Mouse (Mus musculus): ENCODE data around the gene Itm2c.

Itm2c gene

GRCm38 (mm10) chr1:85894231-85894747, at the start of gene Itm2c:
TSS of gene Itm2c (plus strand) at chr1:85894281.
- DNase-seq (ENCODE audit: low read depth, low spot score) = peak; percentile 88

DNA sequence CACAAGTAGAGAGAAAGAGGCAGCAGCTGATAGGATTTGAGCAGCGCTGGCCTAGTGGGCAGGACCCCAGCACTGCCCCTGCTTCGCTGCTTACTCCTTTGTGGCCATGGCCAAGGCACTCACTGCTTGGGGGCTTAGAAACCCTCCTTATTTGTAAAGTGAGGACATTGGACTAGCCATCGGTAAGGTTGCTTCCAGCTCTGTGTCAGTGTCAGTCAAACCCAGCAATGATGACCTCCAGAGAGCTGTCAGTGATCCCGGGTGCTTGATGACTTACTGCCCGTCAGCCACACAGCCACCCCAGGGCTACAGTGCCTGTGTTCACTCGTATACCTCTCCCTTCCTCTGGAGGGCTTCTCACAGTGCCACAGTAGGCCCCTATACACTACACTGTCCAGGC, 49.1 kb upstream of the Itm2c start:
- DNase-seq (ENCODE audit: low read depth, low spot score) = no peak

DNA sequence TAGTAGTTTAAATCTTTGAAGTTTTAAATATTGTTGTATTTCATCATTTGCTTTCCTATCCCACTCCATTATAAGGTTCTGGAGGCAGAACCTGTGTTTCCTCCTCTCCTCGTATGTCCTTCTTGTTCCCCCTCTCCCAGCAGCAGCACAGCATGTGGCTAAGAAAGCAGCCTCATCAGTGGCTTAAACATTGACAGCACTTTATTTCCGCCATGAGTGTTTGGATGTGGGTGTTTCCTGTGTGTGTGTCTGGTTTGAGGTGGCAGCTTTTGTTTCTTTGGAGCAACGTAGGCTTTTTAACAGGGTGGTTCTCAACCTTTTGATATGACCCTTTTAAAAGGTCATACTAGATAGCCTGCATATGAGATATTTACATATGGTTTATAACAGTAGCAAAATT, 48.6 kb upstream of the Itm2c start:
- peak; percentile 50 for DNase-seq (ENCODE audit: low read depth, low spot score)

GRCm38 (mm10) chr1:85849016-85849415, 45.1 kb upstream of the Itm2c start:
- no peak for DNase-seq (ENCODE audit: low read depth, low spot score)

DNA sequence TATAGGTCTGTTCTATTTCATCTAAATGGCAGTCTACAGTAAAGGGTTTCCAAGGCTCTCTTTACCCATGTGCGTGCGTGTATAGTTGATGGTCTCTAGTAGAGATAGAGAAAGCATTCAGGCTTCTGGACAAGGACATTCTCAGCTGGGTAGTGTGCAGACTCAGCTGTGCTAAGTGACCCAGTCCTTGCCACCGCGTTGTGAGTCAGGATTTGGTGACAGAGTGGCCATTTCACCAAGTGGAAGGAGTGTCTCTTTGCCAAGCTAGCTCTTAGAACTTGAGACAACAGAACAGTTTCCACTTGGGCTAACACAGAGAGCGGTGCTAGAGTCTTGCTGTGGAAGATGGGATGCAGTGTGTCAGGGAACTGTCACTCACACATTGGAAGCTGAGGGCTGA, 43.2 kb upstream of the Itm2c start:
- no peak for DNase-seq (ENCODE audit: low read depth, low spot score)

DNA sequence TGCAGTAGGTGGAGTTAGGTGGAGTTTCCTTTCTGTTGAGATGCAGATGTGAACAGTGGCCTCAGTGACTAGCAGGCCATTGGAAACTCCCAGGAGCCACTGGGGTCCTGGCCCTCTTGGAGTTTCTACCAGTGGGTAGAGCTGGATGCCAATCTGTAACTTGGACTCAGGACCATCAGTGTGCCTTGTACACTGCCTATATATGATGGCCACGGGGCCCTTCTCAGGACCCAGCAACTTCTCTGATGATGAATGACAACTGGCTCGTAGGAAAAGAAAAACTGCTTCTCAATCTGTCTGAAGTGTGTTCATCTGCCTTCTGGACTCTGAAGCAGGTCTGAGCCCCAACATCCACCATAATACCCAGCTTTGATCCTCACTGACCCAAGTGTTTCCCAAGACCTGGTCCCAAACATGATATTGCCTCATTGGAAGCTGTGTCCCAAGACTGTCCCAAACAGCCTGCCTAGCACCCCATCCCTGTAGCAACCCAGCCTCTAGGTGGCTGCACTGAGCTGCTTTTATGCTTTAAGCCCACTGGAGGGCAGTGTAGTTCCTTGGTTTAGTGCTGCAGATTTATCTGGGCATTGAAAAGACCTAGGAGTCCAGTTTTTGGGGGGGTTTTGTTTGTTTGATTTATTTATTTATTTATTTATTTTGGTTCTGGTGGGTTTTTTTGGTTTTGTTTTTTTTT, 40.9 kb upstream of the Itm2c start:
- DNase-seq (ENCODE audit: low read depth, low spot score) = peak; percentile 77

- DNase-seq (ENCODE audit: low read depth, low spot score) = no peak
Observed at GRCm38 (mm10) chr1:85853865-85854264, 40.2 kb upstream of the Itm2c start.

- DNase-seq (ENCODE audit: low read depth, low spot score) = no peak
Observed at GRCm38 (mm10) chr1:85854475-85854874, 39.6 kb upstream of the Itm2c start.

- no peak for DNase-seq (ENCODE audit: low read depth, low spot score)
Observed at GRCm38 (mm10) chr1:85856266-85856665, 37.8 kb upstream of the Itm2c start.

DNA sequence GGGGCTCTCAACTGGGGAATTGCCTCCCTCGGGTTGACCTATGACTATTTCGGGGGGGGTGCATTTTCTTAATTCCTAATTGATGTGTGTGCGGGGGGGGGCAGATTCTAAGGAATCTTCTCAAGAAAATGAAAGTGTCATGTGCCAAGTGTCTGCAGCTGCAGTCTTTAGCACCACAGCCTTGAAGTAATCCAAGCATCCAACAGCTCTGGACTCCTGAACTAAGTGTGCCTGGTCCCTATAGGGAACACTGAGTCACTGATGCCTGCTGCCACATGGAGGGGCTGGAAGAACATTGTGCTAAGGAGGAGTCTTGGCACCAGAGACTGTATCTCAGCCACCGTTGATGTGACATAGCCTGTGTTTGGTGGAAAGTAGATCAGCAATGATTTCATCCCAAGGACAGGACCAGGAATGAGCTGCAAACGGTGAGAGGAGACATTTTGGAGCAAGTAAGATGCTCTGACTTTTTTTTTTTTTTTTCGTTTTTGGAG, 36.8 kb upstream of the Itm2c start:
- no peak for DNase-seq (ENCODE audit: low read depth, low spot score)

- DNase-seq (ENCODE audit: low read depth, low spot score) = no peak
Observed at GRCm38 (mm10) chr1:85864383-85864782, 29.7 kb upstream of the Itm2c start.

- DNase-seq (ENCODE audit: low read depth, low spot score) = no peak
Observed at GRCm38 (mm10) chr1:85870001-85870400, 24.1 kb upstream of the Itm2c start.

- no peak for DNase-seq (ENCODE audit: low read depth, low spot score)
Observed at GRCm38 (mm10) chr1:85870546-85870945, 23.5 kb upstream of the Itm2c start.

- DNase-seq (ENCODE audit: low read depth, low spot score) = no peak
Observed at GRCm38 (mm10) chr1:85882003-85882402, 12.1 kb upstream of the Itm2c start.

DNA sequence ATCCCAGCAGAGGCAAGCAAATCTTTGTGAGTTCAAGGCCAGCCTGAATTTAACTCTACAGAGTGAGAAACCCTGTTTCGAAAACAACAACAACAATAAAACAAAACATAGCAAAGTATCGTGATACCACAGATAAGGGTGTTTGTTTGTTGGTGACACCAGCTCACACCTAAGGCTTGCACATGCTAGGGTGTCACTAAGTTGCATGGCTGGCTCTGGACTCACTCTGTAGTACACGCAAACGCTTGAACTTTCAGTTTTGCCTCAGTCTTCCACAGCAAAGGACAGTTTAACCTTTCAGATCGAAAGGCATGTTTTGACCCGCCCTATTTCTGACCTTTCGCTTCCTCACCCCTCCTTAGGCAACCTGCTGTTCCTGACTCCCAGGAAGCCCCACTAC, 6.9 kb upstream of the Itm2c start:
- DNase-seq (ENCODE audit: low read depth, low spot score) = no peak

DNA sequence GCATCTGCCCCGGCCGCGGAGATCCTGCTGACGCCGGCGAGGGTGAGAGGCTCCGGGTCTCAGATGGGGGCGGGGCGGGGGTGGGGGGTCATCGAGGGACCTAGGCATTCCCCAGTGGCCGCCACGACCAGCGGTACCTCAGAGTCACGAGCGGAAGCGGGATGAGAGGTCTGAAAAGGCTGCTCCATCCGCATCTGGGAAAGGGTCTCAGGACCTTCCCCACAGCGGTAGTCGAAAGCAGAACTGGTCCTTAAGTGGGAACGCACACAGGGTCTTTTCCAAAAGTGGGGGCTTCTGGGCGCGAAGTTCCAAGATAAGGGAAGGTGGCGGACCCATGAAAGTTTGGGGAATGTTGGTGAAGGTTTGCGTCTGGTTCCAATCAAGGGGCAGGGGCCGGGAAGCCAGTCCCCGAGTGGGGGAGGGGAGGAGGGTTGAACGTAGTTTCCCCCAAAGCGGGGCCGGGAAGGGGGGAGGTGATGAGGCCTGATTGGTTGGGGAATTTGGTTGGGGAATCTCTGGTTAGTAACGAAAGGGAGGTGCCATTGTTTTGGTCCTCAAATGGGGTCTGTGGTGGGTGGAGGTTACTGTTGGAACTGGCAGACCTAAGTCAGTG, 773 bp downstream of the Itm2c start:
- DNase-seq (ENCODE audit: low read depth, low spot score) = no peak

DNA sequence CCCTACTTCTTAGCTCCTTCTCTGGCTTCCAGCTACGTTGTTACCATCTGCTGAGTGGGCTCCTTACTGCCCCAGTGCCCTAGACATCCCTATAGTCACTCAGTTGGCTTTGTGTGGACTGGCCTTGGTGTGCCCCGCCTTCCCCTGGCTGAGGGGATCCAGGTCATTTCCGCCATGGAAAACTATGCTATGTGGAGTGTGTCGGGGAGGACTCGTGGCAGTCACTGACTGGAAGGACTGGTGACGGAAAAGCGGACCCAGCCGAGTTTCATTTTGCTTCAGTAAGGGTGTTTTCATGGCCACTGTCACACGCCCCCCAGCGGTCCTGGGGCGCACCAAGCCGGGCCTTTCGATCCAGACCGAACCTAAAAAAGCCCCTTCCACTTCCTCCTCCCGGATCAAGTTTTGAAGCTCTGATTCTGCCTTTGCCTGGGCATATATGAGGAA, 1.3 kb downstream of the Itm2c start:
- DNase-seq (ENCODE audit: low read depth, low spot score) = peak; percentile 85

- DNase-seq (ENCODE audit: low read depth, low spot score) = no peak
Observed at GRCm38 (mm10) chr1:85896110-85896509, 2.0 kb downstream of the Itm2c start.

DNA sequence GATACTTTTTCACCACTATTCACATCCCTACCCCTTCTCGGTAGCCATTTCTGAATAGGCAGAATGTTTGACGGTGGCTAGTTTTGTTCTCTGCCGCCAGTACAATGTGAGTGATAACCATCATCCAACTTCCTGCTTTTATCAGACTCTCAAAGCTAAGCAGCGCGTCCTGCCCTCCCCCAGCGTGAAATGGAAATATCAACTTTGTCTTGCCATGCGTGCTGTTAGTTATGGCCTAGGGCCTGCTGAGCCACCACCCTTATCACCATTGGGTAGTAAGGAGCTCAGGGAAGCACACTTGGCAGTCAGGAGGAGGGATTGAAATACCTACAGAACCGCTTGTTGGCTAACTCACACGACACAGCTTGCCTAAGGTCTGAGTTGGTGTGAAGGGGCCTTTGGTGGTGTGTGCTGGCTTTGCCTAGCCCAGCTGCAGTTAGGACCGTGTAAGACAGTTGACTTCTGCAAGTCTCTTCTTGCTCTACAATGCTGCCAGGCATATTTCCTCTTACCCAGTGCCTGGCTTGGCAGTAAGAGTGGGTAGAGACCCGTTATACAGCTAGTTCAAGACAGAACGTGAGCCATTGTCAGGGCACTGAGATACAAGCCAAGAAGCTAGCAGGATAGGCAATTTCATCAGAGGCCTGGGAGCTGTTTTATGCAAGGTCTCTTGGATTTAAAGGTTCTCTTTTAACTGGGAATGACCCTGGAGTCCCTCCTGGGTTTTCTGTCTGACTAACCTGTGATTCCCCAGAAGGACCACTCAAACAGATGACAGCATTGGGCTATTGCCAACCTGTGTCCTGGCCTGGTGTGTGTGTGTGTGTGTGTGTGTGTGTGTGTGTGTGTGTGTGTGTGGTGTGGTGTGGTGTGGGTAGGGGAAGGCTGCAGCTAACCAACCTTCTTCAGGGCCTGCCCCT, 3.0 kb downstream of the Itm2c start:
- peak; percentile 80 for DNase-seq (ENCODE audit: low read depth, low spot score)

GRCm38 (mm10) chr1:85897901-85898760, 4.0 kb downstream of the Itm2c start:
- no peak for DNase-seq (ENCODE audit: low read depth, low spot score)

Measured in CD4-positive helper T cell, adult 2 months (primary cell).